Mouse (Mus musculus): ENCODE measurements around the gene Dner.

Gene Dner

GRCm38 (mm10) chr1:84628244-84628643 lies 67.8 kb downstream of the Dner start:
- DNase-seq: no peak

GRCm38 (mm10) chr1:84622978-84623554 lies 73.0 kb downstream of the Dner start:
- no peak for DNase-seq

GRCm38 (mm10) chr1:84621308-84621707 lies 74.7 kb downstream of the Dner start:
- no peak for DNase-seq

GRCm38 (mm10) chr1:84619131-84619760 lies 76.8 kb downstream of the Dner start:
- no peak for DNase-seq

- DNase-seq: no peak
These were observed 77.9 kb downstream of the Dner start for GRCm38 (mm10) chr1:84618094-84618493.

GRCm38 (mm10) chr1:84616133-84616532 lies 79.9 kb downstream of the Dner start:
- no peak for DNase-seq

GRCm38 (mm10) chr1:84614596-84614995 lies 81.4 kb downstream of the Dner start:
- no peak for DNase-seq

- no peak for DNase-seq
These were observed 82.9 kb downstream of the Dner start for GRCm38 (mm10) chr1:84613119-84613518.

- DNase-seq: no peak
These were observed 84.7 kb downstream of the Dner start for GRCm38 (mm10) chr1:84611331-84611730.

GRCm38 (mm10) chr1:84599025-84599424 lies 97.0 kb downstream of the Dner start:
- DNase-seq: no peak

GRCm38 (mm10) chr1:84596023-84596422 lies 100.0 kb downstream of the Dner start:
- DNase-seq: no peak

- no peak for DNase-seq
These were observed 103.6 kb downstream of the Dner start for GRCm38 (mm10) chr1:84592394-84592793.

GRCm38 (mm10) chr1:84590534-84590933 lies 105.5 kb downstream of the Dner start:
- DNase-seq: no peak

- DNase-seq: no peak
These were observed 110.6 kb downstream of the Dner start for GRCm38 (mm10) chr1:84585434-84585833.

GRCm38 (mm10) chr1:84581812-84582211 lies 114.2 kb downstream of the Dner start:
- no peak for DNase-seq

GRCm38 (mm10) chr1:84561841-84562240 lies 134.2 kb downstream of the Dner start:
- DNase-seq: no peak

GRCm38 (mm10) chr1:84561387-84561786 lies 134.6 kb downstream of the Dner start:
- no peak for DNase-seq

- no peak for DNase-seq
These were observed 139.2 kb downstream of the Dner start for GRCm38 (mm10) chr1:84556546-84557511.

GRCm38 (mm10) chr1:84552005-84552404 lies 144.0 kb downstream of the Dner start:
- DNase-seq: no peak

- no peak for DNase-seq
These were observed 146.0 kb downstream of the Dner start for GRCm38 (mm10) chr1:84550065-84550368.

GRCm38 (mm10) chr1:84549367-84550064 lies 146.5 kb downstream of the Dner start:
- DNase-seq: no peak

GRCm38 (mm10) chr1:84536069-84536468 lies 160.0 kb downstream of the Dner start:
- no peak for DNase-seq

GRCm38 (mm10) chr1:84525514-84525913 lies 170.5 kb downstream of the Dner start:
- DNase-seq: no peak

Data from thymus, postnatal 36 days (tissue).